Mouse (Mus musculus) ES-Bruce4 (cell line): Measurements from ENCODE around the gene Phf21b. TPM values are rescaled to one million over a fixed set of nuclear protein-coding genes. Genes with fewer than 3 reads are reported as not detected.
A peak's percentile ranks its signal among the peaks of the same experiment; 100 is the strongest.

Source experiments
- H3K27ac ChIP-seq: 2 replicates; pipeline ENCODE4 v1.5.1; 2012; ENCODE audit warnings: low read length, inconsistent platforms; ENCODE audit not compliant: insufficient read depth
- H3K27me3 ChIP-seq: 2 replicates; pipeline ENCODE4 v1.6.1; 2012; ENCODE audit warnings: mild to moderate bottlenecking, low read length, inconsistent platforms; ENCODE audit not compliant: control insufficient read depth, poor library complexity, insufficient read depth, severe bottlenecking
- H3K36me3 ChIP-seq: 2 replicates; pipeline ENCODE4 v1.6.1; 2012; ENCODE audit warnings: inconsistent platforms, mild to moderate bottlenecking, low read length, moderate library complexity; ENCODE audit not compliant: control insufficient read depth, poor library complexity, insufficient read depth, severe bottlenecking
- H3K4me1 ChIP-seq: one replicate; pipeline ENCODE4 v1.8.1; 2011; ENCODE audit warnings: low read length; ENCODE audit not compliant: control insufficient read depth, insufficient read depth
- H3K4me3 ChIP-seq: 2 replicates; pipeline ENCODE4 v1.5.1; 2011; ENCODE audit warnings: low read depth, mild to moderate bottlenecking, low read length
- H3K9ac ChIP-seq: 2 replicates; pipeline ENCODE4 v1.6.1; 2012; ENCODE audit warnings: low read depth, mild to moderate bottlenecking, inconsistent platforms; ENCODE audit not compliant: poor library complexity, severe bottlenecking
- H3K9me3 ChIP-seq: replicated peaks from 2 replicates; pipeline ENCODE4 v1.6.1; 2012; ENCODE audit warnings: mild to moderate bottlenecking, low read length, inconsistent platforms; ENCODE audit not compliant: control insufficient read depth, poor library complexity, insufficient read depth, severe bottlenecking
- CTCF ChIP-seq: IDR thresholded peaks from one replicate; pipeline ENCODE4 v1.8.1; 2011; ENCODE audit warnings: low read depth, low read length
- EP300 ChIP-seq: IDR thresholded peaks from 2 replicates; pipeline ENCODE4 v1.6.1; 2011; ENCODE audit warnings: low read depth, low read length; ENCODE audit not compliant: insufficient read depth
- POLR2A ChIP-seq: IDR thresholded peaks from one replicate; pipeline ENCODE4 v1.8.1; 2011; ENCODE audit warnings: low read length; ENCODE audit not compliant: insufficient read depth
- polyA plus RNA-seq: library from polyadenylated mRNA; stranded (reverse); fragments of >200 nt; gene quantifications from 2 replicates; pipeline ENCODE4 v1.2.4, GENCODE M21; 2011; ENCODE audit warnings: low read depth; ENCODE audit not compliant: missing spikeins, insufficient read depth, insufficient read length

Gene Phf21b
- polyA plus RNA-seq, 1 experiment, result 4.2 TPM

- Histone ChIP-seq H3K4me1 (peaks cover 8% of the 10 kb centered on the region), H3K9me3 (no peaks in the 10 kb centered on the region), H3K27ac (no peak overlapping the region), H3K27me3 (no peaks in the 10 kb centered on the region), H3K4me3 (no peak overlapping the region), H3K9ac (no peak overlapping the region), H3K36me3 (no peaks in the 10 kb centered on the region)
- no peak for TF ChIP-seq CTCF
- TF ChIP-seq EP300, result no peak
- no peak for TF ChIP-seq POLR2A
These were observed 111.5 kb downstream of the Phf21b start for GRCm38 (mm10) chr15:84744308-84744707.

DNA sequence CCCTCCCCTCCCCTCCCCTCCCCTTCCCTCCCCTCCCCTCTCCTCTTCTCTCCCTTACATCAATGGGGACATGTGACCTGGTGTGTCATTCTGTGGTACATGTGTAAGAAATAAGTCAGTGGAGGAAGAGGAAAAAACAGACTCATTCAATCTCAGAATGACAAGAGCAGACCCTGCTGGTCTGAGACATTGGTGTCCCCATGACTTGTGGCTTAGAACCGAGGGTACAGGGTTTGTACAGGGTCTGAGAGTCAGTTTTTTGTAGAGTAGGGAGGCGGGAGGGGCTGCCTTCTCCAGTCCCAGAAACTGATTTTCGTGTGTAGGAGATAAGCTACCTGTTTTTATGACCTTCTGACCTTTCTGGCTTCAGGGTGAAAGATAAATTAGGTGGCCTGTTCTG lies 112.5 kb downstream of the Phf21b start:
- no peak overlapping the region for H3K9ac ChIP-seq
- no peaks in the 10 kb centered on the region for H3K27me3 ChIP-seq
- H3K4me3 ChIP-seq, result no peak overlapping the region
- H3K4me1 ChIP-seq, result peaks cover 8% of the 10 kb centered on the region
- no peaks in the 10 kb centered on the region for H3K9me3 ChIP-seq
- no peaks in the 10 kb centered on the region for H3K36me3 ChIP-seq
- peak overlapping the region; percentile 60 for H3K27ac ChIP-seq
- TF ChIP-seq EP300 (no peak), POLR2A (no peak)

DNA sequence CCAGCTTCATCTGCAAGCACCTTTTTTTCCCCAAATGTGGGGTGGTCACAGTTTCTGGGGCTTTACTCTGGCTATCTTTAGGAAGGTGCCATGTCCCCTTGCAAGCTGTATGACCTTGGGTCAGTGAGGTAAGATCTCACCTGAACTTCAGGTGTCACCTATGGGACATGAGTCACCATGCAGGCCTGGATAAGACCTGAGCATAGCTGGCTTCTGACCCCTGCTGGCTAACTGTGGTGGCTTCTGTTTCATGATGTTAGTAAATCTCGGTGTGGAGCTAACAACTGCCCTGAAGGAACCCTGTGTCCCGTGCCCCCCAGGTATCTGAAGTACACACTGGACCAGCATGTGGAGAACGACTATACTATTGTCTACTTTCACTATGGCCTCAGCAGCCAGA lies 114.3 kb downstream of the Phf21b start:
- TF ChIP-seq EP300, result no peak
- no peak for TF ChIP-seq POLR2A
- peak; percentile 18 for TF ChIP-seq CTCF
- Histone ChIP-seq H3K27ac (no peak overlapping the region), H3K4me3 (no peak overlapping the region), H3K4me1 (peaks cover 8% of the 10 kb centered on the region), H3K9ac (no peak overlapping the region), H3K36me3 (no peaks in the 10 kb centered on the region), H3K9me3 (no peaks in the 10 kb centered on the region), H3K27me3 (no peaks in the 10 kb centered on the region)

DNA sequence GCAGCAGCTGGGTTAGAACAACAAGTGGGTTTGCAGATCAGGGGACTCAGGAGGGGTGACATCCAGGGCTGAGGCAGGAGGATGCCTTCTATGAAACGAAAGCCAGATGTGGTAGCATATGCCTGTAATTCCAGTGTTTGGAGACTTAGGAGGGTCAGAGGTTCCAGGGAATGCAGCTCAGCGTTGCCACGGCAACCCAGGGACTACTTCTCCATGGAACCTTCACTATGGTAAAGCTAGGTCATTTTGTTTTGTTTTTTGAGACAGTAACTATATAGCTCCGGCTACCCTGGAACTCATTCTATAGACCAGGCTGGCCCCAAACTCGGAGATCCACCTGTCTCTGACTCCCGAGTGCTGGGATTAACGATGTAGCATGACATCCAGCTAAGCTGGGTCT lies 117.6 kb downstream of the Phf21b start:
- Histone ChIP-seq H3K36me3 (0 out of 2 replicates have a peak, but pooled peaks cover 2% of the 10 kb centered on the region), H3K27me3 (no peaks in the 10 kb centered on the region), H3K27ac (no peak overlapping the region), H3K4me3 (no peak overlapping the region), H3K4me1 (peaks cover 2% of the 10 kb centered on the region), H3K9me3 (no peaks in the 10 kb centered on the region), H3K9ac (no peak overlapping the region)
- TF ChIP-seq POLR2A, result no peak
- TF ChIP-seq CTCF, result no peak
- no peak for TF ChIP-seq EP300

DNA sequence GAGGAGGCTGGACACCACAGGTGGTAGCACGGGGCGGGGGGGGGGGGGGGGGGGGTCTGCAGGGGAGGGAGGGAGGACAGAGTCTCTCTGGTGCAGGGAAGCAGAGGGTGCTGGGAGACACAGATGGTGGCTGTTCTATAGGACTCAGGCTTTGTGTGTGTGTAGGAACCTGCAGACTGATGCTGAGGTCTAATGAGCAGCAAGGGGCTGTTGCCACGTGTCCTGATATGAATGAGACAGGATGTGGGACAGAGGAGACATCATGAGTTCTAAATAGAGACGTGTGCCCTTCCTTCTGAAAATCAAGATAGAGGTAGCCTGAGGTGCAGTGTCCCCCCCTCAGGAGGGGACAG lies 118.9 kb downstream of the Phf21b start:
- H3K36me3 ChIP-seq, result 0 out of 2 replicates have a peak, but pooled peaks cover 2% of the 10 kb centered on the region
- no peaks in the 10 kb centered on the region for H3K27me3 ChIP-seq
- H3K9me3 ChIP-seq, result no peaks in the 10 kb centered on the region
- TF ChIP-seq EP300 (no peak), CTCF (no peak), POLR2A (no peak)
- no peak overlapping the region for H3K4me3 ChIP-seq
- no peak overlapping the region for H3K27ac ChIP-seq
- no peaks in the 10 kb centered on the region for H3K4me1 ChIP-seq
- no peak overlapping the region for H3K9ac ChIP-seq

DNA sequence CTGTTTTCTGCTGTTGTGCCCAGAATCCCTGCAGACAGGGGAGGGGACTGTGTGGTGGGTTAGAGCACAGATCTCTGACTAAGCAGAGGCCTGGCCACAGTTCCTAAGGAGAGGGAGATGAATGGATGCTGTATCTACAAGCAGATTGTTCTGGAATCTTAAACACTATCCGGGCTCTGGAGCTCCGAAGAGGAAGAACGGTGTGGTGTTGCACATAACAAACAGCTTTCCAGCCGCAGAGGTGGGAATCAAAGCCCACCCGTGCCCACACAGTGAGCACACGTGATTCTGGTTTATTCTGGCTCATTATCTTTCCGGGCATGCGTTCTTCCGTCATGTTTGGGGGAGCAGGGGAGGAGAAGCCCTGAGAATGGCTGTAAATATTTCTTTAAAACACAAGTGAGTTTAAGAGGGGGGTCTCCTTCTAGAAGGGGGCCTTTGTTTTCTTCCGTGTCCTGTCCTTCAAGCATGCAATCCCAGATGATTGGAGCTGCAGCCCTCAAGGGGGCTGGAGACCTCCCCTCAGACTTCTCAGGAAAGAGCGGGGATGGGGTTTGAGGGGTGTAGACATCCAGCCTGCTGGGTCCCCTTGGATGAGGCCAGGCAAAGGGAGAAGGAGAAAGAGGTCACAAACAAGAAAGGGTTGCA lies 119.4 kb downstream of the Phf21b start:
- no peaks in the 10 kb centered on the region for H3K27me3 ChIP-seq
- no peaks in the 10 kb centered on the region for H3K9me3 ChIP-seq
- H3K4me3 ChIP-seq, result no peak overlapping the region
- TF ChIP-seq POLR2A (no peak), CTCF (no peak), EP300 (no peak)
- 0 out of 2 replicates have a peak, but pooled peaks cover 2% of the 10 kb centered on the region for H3K36me3 ChIP-seq
- no peak overlapping the region for H3K27ac ChIP-seq
- no peaks in the 10 kb centered on the region for H3K4me1 ChIP-seq
- no peak overlapping the region for H3K9ac ChIP-seq

Other genes with a start within 250 kb of the Phf21b start
- 17.3 and 18.9 TPM in 2 replicates for gene Prr5, start 186.4 kb downstream of the Phf21b start, polyA plus RNA-seq
- gene Arhgap8, start 136.0 kb downstream of the Phf21b start, polyA plus RNA-seq, result 41.1 and 43.9 TPM in 2 replicates
- gene Gm29666, start 64.0 kb upstream of the Phf21b start, polyA plus RNA-seq, result 1.1 and 1.2 TPM in 2 replicates
- gene Nup50, start 67.4 kb upstream of the Phf21b start, polyA plus RNA-seq, result 67.3 and 69.8 TPM in 2 replicates
- 20.8 and 26.5 TPM in 2 replicates for gene 5031439G07Rik, start 132.5 kb upstream of the Phf21b start, polyA plus RNA-seq
- not detected in 2 replicates for gene Upk3a, start 161.1 kb upstream of the Phf21b start, polyA plus RNA-seq
- gene Fam118a, start 172.9 kb upstream of the Phf21b start, polyA plus RNA-seq, result 32.3 and 32.4 TPM in 2 replicates